Mouse (Mus musculus) ES-E14 (cell line): Measurements from ENCODE around the gene Prr15l.

Source experiments
- CHD2 ChIP-seq: IDR thresholded peaks from 2 replicates; pipeline ENCODE4 v1.6.1; 2014; ENCODE audit warnings: mild to moderate bottlenecking, low read depth, low read length, inconsistent platforms
- HCFC1 ChIP-seq: IDR thresholded peaks from 2 replicates; pipeline ENCODE4 v1.6.1; 2012; ENCODE audit warnings: low read length, inconsistent platforms, borderline replicate concordance; ENCODE audit not compliant: insufficient read depth
- MAFK ChIP-seq: IDR thresholded peaks from 2 replicates; pipeline ENCODE4 v1.6.1; 2014; ENCODE audit warnings: mild to moderate bottlenecking, low read depth, low read length, inconsistent platforms; ENCODE audit not compliant: insufficient read depth
- ZC3H11A ChIP-seq: IDR thresholded peaks from 2 replicates; pipeline ENCODE4 v1.6.1; 2012; ENCODE audit warnings: low read depth, mild to moderate bottlenecking, inconsistent platforms, low read length, borderline replicate concordance
- ZNF384 ChIP-seq: IDR thresholded peaks from 2 replicates; pipeline ENCODE4 v1.6.1; 2012; ENCODE audit warnings: low read depth, low read length, inconsistent platforms

DNA sequence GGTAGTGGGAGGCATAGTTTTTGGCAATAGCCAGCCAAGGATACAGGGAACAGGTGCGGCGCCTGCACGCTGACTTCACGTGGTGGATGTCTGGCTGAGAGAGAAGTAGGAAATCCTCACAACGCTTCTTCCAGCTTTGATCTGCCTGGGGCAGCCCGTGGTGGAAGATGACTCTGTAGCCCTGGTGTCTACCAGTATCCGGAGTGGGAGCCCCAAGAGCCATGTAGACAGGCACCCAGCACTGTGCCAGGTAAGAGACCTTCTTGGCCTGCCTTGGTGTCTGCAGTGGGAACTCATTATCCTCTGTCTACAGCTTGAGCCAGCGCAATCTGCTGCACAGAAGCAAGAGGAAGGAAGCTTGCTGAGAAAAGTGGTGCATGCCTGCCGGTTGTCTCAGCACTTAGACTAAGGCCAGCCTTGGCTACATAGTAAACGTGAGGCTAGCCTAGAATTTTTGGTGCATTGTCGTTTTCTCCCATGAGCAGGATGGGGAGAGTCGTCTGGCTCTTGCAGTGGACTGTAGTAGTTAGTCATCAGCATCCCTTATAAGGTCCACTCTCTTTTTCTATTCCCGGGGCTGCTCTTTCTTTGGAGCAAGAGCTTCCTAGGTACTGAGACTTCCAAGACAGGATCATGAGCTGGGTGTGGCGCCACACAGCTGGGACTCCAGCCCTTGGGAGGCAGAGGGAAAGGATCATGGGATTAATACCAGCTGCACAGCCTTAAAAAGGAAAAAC lies 17.1 kb downstream of the Prr15l start:
- no peak for TF ChIP-seq CHD2
- no peak for TF ChIP-seq MAFK
- TF ChIP-seq ZNF384: no peak
- no peak for TF ChIP-seq ZC3H11A
- TF ChIP-seq HCFC1: no peak
